Mouse (Mus musculus): ENCODE results near the gene Hspa12b.

- TF ChIP-seq EP300 (IDR thresholded peaks at IDR 0.05; ENCODE audit: low read depth) (no peak), CTCF (IDR thresholded peaks at IDR 0.05; ENCODE audit: low read depth) (peak; percentile 97)
Measured at GRCm38 (mm10) chr2:131094823-131095222, 32.3 kb upstream of the Hspa12b start.

All from liver, postnatal 0 days (tissue).